Mouse (Mus musculus): ENCODE data around the gene Tcea3.

Tcea3 gene

GRCm38 (mm10) chr4:136247729-136248463 lies at the start of gene Tcea3:
Gene Tcea3 (plus strand): TSS chr4:136247729.
- peak; percentile 59 for DNase-seq

GRCm38 (mm10) chr4:136198846-136199245 lies 48.7 kb upstream of the Tcea3 start:
- DNase-seq, result no peak

- DNase-seq, result peak; percentile 64
Measured at GRCm38 (mm10) chr4:136199562-136200292, 47.8 kb upstream of the Tcea3 start.

- DNase-seq, result peak; percentile 85
Measured at GRCm38 (mm10) chr4:136202509-136202908, 45.0 kb upstream of the Tcea3 start.

- no peak for DNase-seq
Measured at GRCm38 (mm10) chr4:136204775-136205174, 42.8 kb upstream of the Tcea3 start.

- peak; percentile 99 for DNase-seq
Measured at GRCm38 (mm10) chr4:136206033-136206893, 41.3 kb upstream of the Tcea3 start, which contains the start of gene Asap3. Gene Asap3 (plus strand): TSS chr4:136206365.

GRCm38 (mm10) chr4:136206943-136207342 lies 40.6 kb upstream of the Tcea3 start:
- DNase-seq, result no peak

GRCm38 (mm10) chr4:136210931-136211330 lies 36.6 kb upstream of the Tcea3 start:
- DNase-seq, result no peak

- peak; percentile 50 for DNase-seq
Measured at GRCm38 (mm10) chr4:136213629-136214028, 33.9 kb upstream of the Tcea3 start.

- no peak for DNase-seq
Measured at GRCm38 (mm10) chr4:136214828-136215227, 32.7 kb upstream of the Tcea3 start.

- DNase-seq, result no peak
Measured at GRCm38 (mm10) chr4:136215576-136215975, 32.0 kb upstream of the Tcea3 start.

- DNase-seq, result peak; percentile 32
Measured at GRCm38 (mm10) chr4:136217063-136217462, 30.5 kb upstream of the Tcea3 start.

- peak; percentile 73 for DNase-seq
Measured at GRCm38 (mm10) chr4:136218595-136219214, 28.8 kb upstream of the Tcea3 start.

- DNase-seq, result peak; percentile 43
Measured at GRCm38 (mm10) chr4:136220133-136220775, 27.3 kb upstream of the Tcea3 start.

GRCm38 (mm10) chr4:136223549-136224239 lies 23.8 kb upstream of the Tcea3 start:
- no peak for DNase-seq

- DNase-seq, result no peak
Measured at GRCm38 (mm10) chr4:136224240-136224559, 23.3 kb upstream of the Tcea3 start.

GRCm38 (mm10) chr4:136224677-136225460 lies 22.7 kb upstream of the Tcea3 start:
- no peak for DNase-seq

- no peak for DNase-seq
Measured at GRCm38 (mm10) chr4:136227408-136227807, 20.1 kb upstream of the Tcea3 start.

- DNase-seq, result peak; percentile 20
Measured at GRCm38 (mm10) chr4:136228640-136229039, 18.9 kb upstream of the Tcea3 start.

- no peak for DNase-seq
Measured at GRCm38 (mm10) chr4:136238669-136239068, 8.9 kb upstream of the Tcea3 start.

GRCm38 (mm10) chr4:136239111-136239510 lies 8.4 kb upstream of the Tcea3 start:
- no peak for DNase-seq
